Mouse (Mus musculus): ENCODE results near the gene Jph2.

- TF ChIP-seq POLR2A (IDR thresholded peaks at IDR 0.05; ENCODE audit: insufficient read depth, low read depth, low read length) = no peak
- TF ChIP-seq CTCF (IDR thresholded peaks at IDR 0.05) = no peak
- TF ChIP-seq EP300 (IDR thresholded peaks at IDR 0.05; ENCODE audit: insufficient read depth, low read depth, low read length) = no peak
These were observed 3.8 kb downstream of the Jph2 start for GRCm38 (mm10) chr2:163393976-163394375.

Measured in heart, adult 2 months (tissue).